Mouse (Mus musculus) MEL (cell line): Measurements from ENCODE around the gene 4930430F08Rik. TPM values are rescaled to one million over a fixed set of nuclear protein-coding genes. Genes with fewer than 3 reads are reported as not detected.

Experiments used
- DNase-seq: peaks from one replicate; pipeline ENCODE4 v3.0.0; 2011; ENCODE audit warnings: low read depth, low spot score
- H3K27ac ChIP-seq: 2 replicates; pipeline ENCODE4 v1.5.1; 2012; ENCODE audit warnings: low read depth, mild to moderate bottlenecking, control low read depth, low read length, moderate library complexity; ENCODE audit not compliant: control insufficient read depth
- H3K27me3 ChIP-seq, 2 experiments: fragments of 150-350 bp in 1 of 2; sonication (generic) in 1 of 2; 2 replicates each; pipeline ENCODE4 v1.6.1; 2012; ENCODE audit warnings: low read length in 2 of 2, mild to moderate bottlenecking in 2 of 2, improper control_type of control experiment in 1 of 2, moderate library complexity in 1 of 2; ENCODE audit not compliant: insufficient read depth in 2 of 2, control insufficient read depth in 1 of 2
- H3K36me3 ChIP-seq, 2 experiments: 2 replicates each; pipeline ENCODE4 v1.6.1; 2012 to 2014; ENCODE audit warnings: low read length in 2 of 2, improper control_type of control experiment in 1 of 2, inconsistent platforms in 1 of 2, mild to moderate bottlenecking in 1 of 2; ENCODE audit not compliant: insufficient read depth in 2 of 2, control insufficient read depth in 1 of 2
- H3K4me1 ChIP-seq, 2 experiments: fragments of 150-350 bp in 1 of 2; sonication (generic) in 1 of 2; 2 replicates each; pipeline ENCODE4 v1.6.1; 2012; ENCODE audit warnings: low read length in 2 of 2, improper control_type of control experiment in 1 of 2, mild to moderate bottlenecking in 1 of 2; ENCODE audit not compliant: insufficient read depth in 2 of 2, control insufficient read depth in 1 of 2
- H3K4me3 ChIP-seq, 2 experiments: fragments of 150-350 bp in 1 of 2; sonication (generic) in 1 of 2; 2 replicates each; pipeline ENCODE4 v1.5.1; 2012; ENCODE audit warnings: low read depth in 2 of 2, low read length in 2 of 2, mild to moderate bottlenecking in 2 of 2, moderate library complexity in 2 of 2, control low read depth in 1 of 2, improper control_type of control experiment in 1 of 2; ENCODE audit not compliant: control insufficient read depth in 1 of 2, insufficient read depth in 1 of 2
- H3K79me2 ChIP-seq: 2 replicates; pipeline ENCODE4 v1.6.1; 2012; ENCODE audit warnings: mild to moderate bottlenecking, low read length, moderate library complexity; ENCODE audit not compliant: control insufficient read depth, poor library complexity, insufficient read depth
- H3K9ac ChIP-seq: 2 replicates; pipeline ENCODE4 v1.6.1; 2012; ENCODE audit warnings: low read depth, mild to moderate bottlenecking, control low read depth, low read length, moderate library complexity; ENCODE audit not compliant: control insufficient read depth, poor library complexity, severe bottlenecking
- H3K9me3 ChIP-seq: fragments of 150-350 bp; sonication (generic); replicated peaks from 2 replicates; pipeline ENCODE4 v1.6.1; 2012; ENCODE audit warnings: mild to moderate bottlenecking, low read length, improper control_type of control experiment, moderate library complexity; ENCODE audit not compliant: insufficient read depth
- BHLHE40 ChIP-seq: IDR thresholded peaks from 2 replicates; pipeline ENCODE4 v1.6.1; 2012; ENCODE audit warnings: low read depth, mild to moderate bottlenecking, inconsistent platforms, low read length, improper control_type of control experiment, borderline replicate concordance
- CHD1 ChIP-seq: IDR thresholded peaks from 2 replicates; pipeline ENCODE4 v1.6.1; 2012; ENCODE audit warnings: low read depth, mild to moderate bottlenecking, inconsistent platforms, low read length, improper control_type of control experiment
- CHD2 ChIP-seq: IDR thresholded peaks from 2 replicates; pipeline ENCODE4 v1.6.1; 2011; ENCODE audit warnings: low read length, improper control_type of control experiment
- CTCF ChIP-seq, 3 experiments: IDR thresholded peaks in 2 of 3; conservative IDR thresholded peaks in 1 of 3; 2 replicates each; pipeline ENCODE4 v1.5.1; 2011 to 2012; ENCODE audit warnings: low read length in 3 of 3, low read depth in 2 of 3, mild to moderate bottlenecking in 2 of 3, improper control_type of control experiment in 1 of 3, inconsistent platforms in 1 of 3, mixed read lengths in 1 of 3, moderate library complexity in 1 of 3; ENCODE audit not compliant: control insufficient read depth in 1 of 3, insufficient read depth in 1 of 3, poor library complexity in 1 of 3, severe bottlenecking in 1 of 3
- ELF1 ChIP-seq: IDR thresholded peaks from 2 replicates; pipeline ENCODE4 v1.6.1; 2014; ENCODE audit warnings: low read depth, mild to moderate bottlenecking, inconsistent platforms, low read length, improper control_type of control experiment, moderate library complexity
- EP300 ChIP-seq, 2 experiments: IDR thresholded peaks; 2 replicates each; pipeline ENCODE4 v1.6.1; 2011; ENCODE audit warnings: improper control_type of control experiment in 2 of 2, low read length in 2 of 2, low read depth in 1 of 2, mild to moderate bottlenecking in 1 of 2
- ETS1 ChIP-seq: IDR thresholded peaks from 2 replicates; pipeline ENCODE4 v1.6.1; 2012; ENCODE audit warnings: low read depth, mild to moderate bottlenecking, inconsistent platforms, low read length, improper control_type of control experiment, moderate library complexity
- GATA1 ChIP-seq: IDR thresholded peaks from 2 replicates; pipeline ENCODE4 v1.6.1; 2011; ENCODE audit warnings: low read depth, low read length, improper control_type of control experiment
- HCFC1 ChIP-seq: IDR thresholded peaks from 2 replicates; pipeline ENCODE4 v1.6.1; 2012; ENCODE audit warnings: low read depth, mild to moderate bottlenecking, inconsistent platforms, low read length, improper control_type of control experiment, moderate library complexity
- JUND ChIP-seq: IDR thresholded peaks from 2 replicates; pipeline ENCODE4 v1.6.1; 2011; ENCODE audit warnings: low read depth, mild to moderate bottlenecking, improper control_type of control experiment, low read length
- MAFK ChIP-seq: IDR thresholded peaks from 2 replicates; pipeline ENCODE4 v1.6.1; 2011; ENCODE audit warnings: low read depth, mild to moderate bottlenecking, low read length, improper control_type of control experiment, borderline replicate concordance
- MAX ChIP-seq: IDR thresholded peaks from 2 replicates; pipeline ENCODE4 v1.6.1; 2011; ENCODE audit warnings: low read length, improper control_type of control experiment
- MAZ ChIP-seq: IDR thresholded peaks from 2 replicates; pipeline ENCODE4 v1.6.1; 2012; ENCODE audit warnings: low read depth, mild to moderate bottlenecking, inconsistent platforms, low read length, improper control_type of control experiment
- MXI1 ChIP-seq: IDR thresholded peaks from 2 replicates; pipeline ENCODE4 v1.6.1; 2011; ENCODE audit warnings: mild to moderate bottlenecking, low read depth, low read length, improper control_type of control experiment
- MYB ChIP-seq: IDR thresholded peaks from 2 replicates; pipeline ENCODE4 v1.6.1; 2011; ENCODE audit warnings: mild to moderate bottlenecking, low read depth, low read length, improper control_type of control experiment
- MYC ChIP-seq: IDR thresholded peaks from 2 replicates; pipeline ENCODE4 v1.6.1; 2011; ENCODE audit warnings: low read depth, mild to moderate bottlenecking, low read length, improper control_type of control experiment, moderate library complexity
- NRF1 ChIP-seq: IDR thresholded peaks from 2 replicates; pipeline ENCODE4 v1.6.1; 2014; ENCODE audit warnings: low read depth, mild to moderate bottlenecking, inconsistent platforms, low read length, improper control_type of control experiment, moderate library complexity; ENCODE audit not compliant: poor library complexity, insufficient read depth, severe bottlenecking
- POLR2A ChIP-seq, 2 experiments: IDR thresholded peaks; 2 replicates each; pipeline ENCODE4 v1.6.1; 2011 to 2012; ENCODE audit warnings: low read length in 2 of 2, mild to moderate bottlenecking in 2 of 2, control low read depth in 1 of 2, improper control_type of control experiment in 1 of 2, low read depth in 1 of 2, moderate library complexity in 1 of 2; ENCODE audit not compliant: control insufficient read depth in 1 of 2, insufficient read depth in 1 of 2, poor library complexity in 1 of 2
- POLR2AphosphoS2 ChIP-seq: IDR thresholded peaks from 2 replicates; pipeline ENCODE4 v1.6.1; 2011; ENCODE audit warnings: low read length, improper control_type of control experiment
- POLR2AphosphoS5 ChIP-seq: IDR thresholded peaks from 2 replicates; pipeline ENCODE4 v1.6.1; 2012; ENCODE audit warnings: low read depth, borderline replicate concordance, mild to moderate bottlenecking, inconsistent platforms, low read length, moderate library complexity, mixed read lengths
- RAD21 ChIP-seq: IDR thresholded peaks from 2 replicates; pipeline ENCODE4 v1.6.1; 2011; ENCODE audit warnings: mild to moderate bottlenecking, low read depth, low read length, improper control_type of control experiment
- RCOR1 ChIP-seq: IDR thresholded peaks from 2 replicates; pipeline ENCODE4 v1.6.1; 2012; ENCODE audit warnings: low read depth, mild to moderate bottlenecking, inconsistent platforms, low read length, improper control_type of control experiment
- SIN3A ChIP-seq: IDR thresholded peaks from 2 replicates; pipeline ENCODE4 v1.6.1; 2012; ENCODE audit warnings: low read length, improper control_type of control experiment, inconsistent platforms
- SMC3 ChIP-seq: IDR thresholded peaks from 2 replicates; pipeline ENCODE4 v1.6.1; 2011; ENCODE audit warnings: low read depth, low read length, improper control_type of control experiment
- TBP ChIP-seq: IDR thresholded peaks from 2 replicates; pipeline ENCODE4 v1.8.0; 2011; ENCODE audit warnings: low read depth, low read length, improper control_type of control experiment
- TCF12 ChIP-seq: IDR thresholded peaks from 2 replicates; pipeline ENCODE4 v1.6.1; 2014; ENCODE audit warnings: low read depth, mild to moderate bottlenecking, inconsistent platforms, low read length, improper control_type of control experiment, moderate library complexity
- UBTF ChIP-seq: IDR thresholded peaks from 2 replicates; pipeline ENCODE4 v1.6.1; 2012; ENCODE audit warnings: low read depth, mild to moderate bottlenecking, inconsistent platforms, low read length, improper control_type of control experiment, moderate library complexity, borderline replicate concordance; ENCODE audit not compliant: insufficient read depth
- USF2 ChIP-seq, 2 experiments: IDR thresholded peaks; 2 replicates each; pipeline ENCODE4 v1.6.1; 2011 to 2012; ENCODE audit warnings: improper control_type of control experiment in 2 of 2, low read length in 2 of 2, borderline replicate concordance in 1 of 2, inconsistent platforms in 1 of 2, low read depth in 1 of 2, mild to moderate bottlenecking in 1 of 2; ENCODE audit not compliant: insufficient read depth in 1 of 2
- ZC3H11A ChIP-seq: IDR thresholded peaks from 2 replicates; pipeline ENCODE4 v1.6.1; 2012; ENCODE audit warnings: low read depth, mild to moderate bottlenecking, inconsistent platforms, low read length, improper control_type of control experiment
- polyA plus RNA-seq, 2 experiments: library from polyadenylated mRNA; stranded (reverse) in 1 of 2; unstranded in 1 of 2; fragments of >175 nt in 1 of 2; fragments of >200 nt in 1 of 2; gene quantifications; 2 replicates each; pipeline versions ENCODE4 v1.2.1 to v1.2.4; 2012; ENCODE audit warnings: low replicate concordance in 2 of 2, low read depth in 1 of 2; ENCODE audit not compliant: insufficient read length in 2 of 2, insufficient read depth in 1 of 2, missing spikeins in 1 of 2
- total RNA-seq: library from RNA; depleted of rRNA; stranded (reverse); fragments of 300-350 nt; gene quantifications from 2 replicates; pipeline ENCODE4 v1.2.3, GENCODE M21; 2012; rRNA removed

4930430F08Rik gene
- 21.3 and 22.7 TPM in 2 replicates for total RNA-seq
- polyA plus RNA-seq = 10 to 100 TPM in 1 of 2 experiments, not detected in 1; 10.5 TPM

DNA sequence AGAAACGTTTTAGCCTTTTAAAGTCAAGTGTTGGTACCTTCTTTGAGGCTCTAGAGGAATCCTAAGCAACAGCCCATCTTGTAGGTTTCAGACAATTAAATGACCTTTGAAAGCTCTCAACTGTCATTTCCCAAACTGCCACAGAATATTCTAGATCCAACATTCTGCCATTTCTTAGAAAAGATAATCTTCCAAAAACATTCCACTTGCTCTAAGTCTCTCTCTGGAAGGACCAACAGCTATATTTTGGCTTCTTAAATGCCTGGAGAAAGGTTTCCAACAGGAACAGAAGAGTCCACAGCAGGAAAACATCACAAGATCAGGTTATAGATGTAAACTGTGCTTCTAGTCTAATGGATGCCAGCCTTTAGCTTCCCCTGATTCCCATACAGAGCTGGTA is at the start of gene 4930430F08Rik, which contains the start of gene 1700017N19Rik:
Gene 4930430F08Rik (minus strand): TSS at position 101 of the 400 bp plus-strand sequence.
Gene 1700017N19Rik (plus strand): TSS at position 162 of the 400 bp plus-strand sequence.
- peaks cover 0 to 8% of the 10 kb centered on the region in 2 experiments; a peak in 2 of 4 replicates for H3K36me3 ChIP-seq
- no peaks in the 10 kb centered on the region; the same call in 1 of the 2 replicates for H3K79me2 ChIP-seq
- no peak for TF ChIP-seq NRF1
- no peak for TF ChIP-seq BHLHE40
- no peak for TF ChIP-seq JUND
- no peak for TF ChIP-seq POLR2AphosphoS5
- no peak for TF ChIP-seq MAX
- TF ChIP-seq CTCF (IDR thresholded peaks at IDR 0.05 in 2 of 3, conservative IDR thresholded peaks at IDR 0.05 in 1 of 3; ENCODE audit: control insufficient read depth in 1 of 3, insufficient read depth in 1 of 3, low read depth in 2 of 3, low read length in 3 of 3, poor library complexity in 1 of 3, severe bottlenecking in 1 of 3) = no peak
- no peak for TF ChIP-seq SMC3
- TF ChIP-seq CHD2 = no peak
- TF ChIP-seq MAZ = no peak
- no peak for TF ChIP-seq TBP
- TF ChIP-seq RAD21 = no peak
- TF ChIP-seq POLR2AphosphoS2 = no peak
- TF ChIP-seq EP300 (IDR thresholded peaks at IDR 0.05; ENCODE audit: low read depth in 1 of 2, low read length in 2 of 2) = no peak
- TF ChIP-seq ELF1 = no peak
- TF ChIP-seq MXI1 = no peak
- no peak for TF ChIP-seq MYC
- no peak for TF ChIP-seq RCOR1
- no peak for TF ChIP-seq GATA1
- TF ChIP-seq MAFK = no peak
- H3K4me3 ChIP-seq = peak within 1 kb of the TSS; percentile 79 to 97
- H3K9me3 ChIP-seq = no peaks in the 10 kb centered on the region
- H3K27me3 ChIP-seq = no peaks in the 10 kb centered on the region
- DNase-seq = no peak
- no peak within 1 kb of the TSS for H3K9ac ChIP-seq
- H3K27ac ChIP-seq = no peak within 1 kb of the TSS
- peaks cover 0 to 2% of the 10 kb centered on the region in 2 experiments; a peak in 1 of 4 replicates for H3K4me1 ChIP-seq

DNA sequence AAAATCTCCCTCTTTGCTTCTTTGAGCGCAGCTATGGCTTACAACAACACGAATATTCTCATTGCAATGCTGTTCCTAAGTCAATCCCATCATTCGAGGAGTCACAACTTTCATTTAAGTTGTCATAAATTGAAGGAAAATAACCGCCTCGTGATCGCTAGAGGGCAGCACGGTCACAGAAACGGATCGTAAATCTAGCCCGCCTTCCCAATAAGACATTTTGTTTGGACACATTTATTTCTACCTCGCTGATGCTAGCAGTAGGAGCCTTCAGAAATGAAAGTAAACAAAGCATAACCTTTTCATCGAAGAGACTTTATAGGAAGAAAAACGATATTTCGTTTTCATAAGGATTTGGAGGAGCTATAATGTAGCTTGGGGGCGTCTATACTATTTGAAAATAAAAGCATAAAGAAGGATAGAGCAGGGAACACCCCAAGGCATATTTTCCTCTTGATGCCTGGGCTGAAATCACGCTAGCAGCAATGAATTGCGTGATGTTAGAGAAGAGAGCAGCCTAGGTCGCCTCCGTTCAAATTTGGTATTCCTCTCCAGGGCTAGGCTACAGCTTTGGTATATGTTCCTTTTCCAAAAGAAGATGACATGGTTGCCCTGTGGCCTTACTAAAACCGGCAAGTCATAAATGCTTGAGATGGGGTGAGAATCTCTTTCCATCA is 39.7 kb upstream of the 4930430F08Rik start:
- DNase-seq = peak; percentile 87
- H3K79me2 ChIP-seq = no peaks in the 10 kb centered on the region
- peaks cover 0 to 1% of the 10 kb centered on the region in 2 experiments; a peak in 1 of 4 replicates for H3K27me3 ChIP-seq
- peak overlapping the region; percentile 42 for H3K9ac ChIP-seq
- H3K27ac ChIP-seq = no peak overlapping the region
- no peaks in the 10 kb centered on the region for H3K9me3 ChIP-seq
- peak overlapping the region; percentile 56 to 97 for H3K4me3 ChIP-seq
- H3K4me1 ChIP-seq = peaks cover 0 to 2% of the 10 kb centered on the region in 2 experiments; a peak in 1 of 4 replicates
- no peaks in the 10 kb centered on the region for H3K36me3 ChIP-seq
- TF ChIP-seq NRF1 (no peak), JUND (0 out of 2 replicates have a peak, but pooled peaks have one; percentile 33), TCF12 (no peak), HCFC1 (0 out of 2 replicates have a peak, but pooled peaks have one; percentile 24), UBTF (no peak), USF2 (IDR thresholded peaks at IDR 0.05; ENCODE audit: borderline replicate concordance in 1 of 2, insufficient read depth in 1 of 2, low read depth in 1 of 2, low read length in 2 of 2) (no peak), SMC3 (peak; percentile 86), CHD1 (no peak), ZC3H11A (peak; percentile 84), POLR2A (IDR thresholded peaks at IDR 0.05; ENCODE audit: control insufficient read depth in 1 of 2, insufficient read depth in 1 of 2, low read depth in 1 of 2, low read length in 2 of 2, poor library complexity in 1 of 2) (no peak), MAZ (no peak), CTCF (IDR thresholded peaks at IDR 0.05 in 2 of 3, conservative IDR thresholded peaks at IDR 0.05 in 1 of 3; ENCODE audit: control insufficient read depth in 1 of 3, insufficient read depth in 1 of 3, low read depth in 2 of 3, low read length in 3 of 3, poor library complexity in 1 of 3, severe bottlenecking in 1 of 3) (peak; percentile 62 to 86 (median 76)), MYB (no peak), GATA1 (no peak), EP300 (IDR thresholded peaks at IDR 0.05; ENCODE audit: low read depth in 1 of 2, low read length in 2 of 2) (no peak), TBP (no peak), ETS1 (no peak), SIN3A (0 out of 2 replicates have a peak, but pooled peaks have one; percentile 31)
